Mouse (Mus musculus) liver, postnatal 0 days (tissue): ENCODE measurements around the gene Myo18b.

Experiments
- CTCF ChIP-seq: sonication (generic); IDR thresholded peaks from 2 replicates; pipeline ENCODE4 v1.5.1; 2016; ENCODE audit warnings: antibody characterized with exemption, low read depth
- EP300 ChIP-seq: IDR thresholded peaks from 2 replicates; pipeline ENCODE4 v1.6.1; 2016; ENCODE audit warnings: antibody characterized with exemption, low read depth, mild to moderate bottlenecking

GRCm38 (mm10) chr5:112834896-112835295 is 61.3 kb downstream of the Myo18b start:
- TF ChIP-seq CTCF, result no peak
- TF ChIP-seq EP300, result no peak
